Comparison of ENCODE assay signal across 8 mouse cellular contexts in the genomic region with DNA sequence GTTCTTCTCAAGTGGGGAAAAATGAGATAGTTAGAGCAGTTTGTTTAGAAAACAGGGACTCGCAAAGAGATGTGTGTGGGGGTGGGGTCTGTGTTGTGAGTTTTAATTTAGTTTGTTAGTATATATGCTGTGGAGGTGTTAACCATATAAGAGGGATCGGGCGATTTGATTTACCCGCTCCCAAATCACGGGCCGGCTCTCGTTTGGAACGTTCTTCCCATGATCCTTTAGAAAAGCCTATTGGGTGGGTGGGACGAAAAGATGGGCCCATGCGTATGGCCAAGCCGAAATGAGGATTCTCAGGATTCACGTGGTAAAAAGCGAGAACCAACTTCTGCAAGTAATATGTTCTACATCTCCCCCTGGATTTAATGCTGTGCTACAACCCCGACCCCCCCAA. TPM values are rescaled to one million over a fixed set of nuclear protein-coding genes. Genes with fewer than 3 reads are reported as not detected.
DNase-seq lines count a peak whose midpoint lies in the region; ATAC-seq and TF ChIP-seq lines count a peak whose summit lies in the region.

No protein-coding gene starts in this region.

- peaks cover 32% of the 10 kb centered on the region for H3K36me3 ChIP-seq in limb, embryonic 14.5 days (ENCODE audit: control insufficient read depth, insufficient read depth, low read length)
- H3K36me3 ChIP-seq in neural tube, embryonic 14.5 days (ENCODE audit: control insufficient read depth, insufficient read depth, low read length): 0 out of 2 replicates have a peak, but pooled peaks cover 4% of the 10 kb centered on the region

- WGBS in limb, embryonic 14.5 days: under 1% methylated on average over 14 of the region's 14 CpGs
- WGBS in neural tube, embryonic 14.5 days: 1% methylated on average over 14 of the region's 14 CpGs

- no peaks in the 10 kb centered on the region for H3K9me3 ChIP-seq in limb, embryonic 14.5 days (ENCODE audit: control insufficient read depth, low read length)
- H3K9me3 ChIP-seq in neural tube, embryonic 14.5 days (ENCODE audit: control insufficient read depth, low read length): no peaks in the 10 kb centered on the region

- DNase-seq in frontal cortex, adult 2 months (ENCODE audit: extremely low spot score in 1 of 2, low spot score in 1 of 2): peak; percentile 28 to 68
- no peak for DNase-seq in frontal cortex, postnatal 36 days (ENCODE audit: low spot score in 2 of 2)
- DNase-seq in urinary bladder, postnatal 25 days (ENCODE audit: low spot score): peak; percentile 20
- no peak for DNase-seq in urinary bladder, adult 18-20 months (ENCODE audit: low spot score in 2 of 2)
- DNase-seq in forelimb bud, embryonic 11.5 days (ENCODE audit: low read depth, low spot score): peak; percentile 68
- DNase-seq in limb, embryonic 14.5 days (ENCODE audit: low spot score): peak; percentile 67
- DNase-seq in yolk sac, embryonic 10.5 days (ENCODE audit: low spot score): no peak

- no peak for TF ChIP-seq POLR2A in limb, embryonic 14.5 days (IDR thresholded peaks at IDR 0.05; ENCODE audit: borderline replicate concordance, extremely low read depth, insufficient read depth, insufficient read length)

- H3K4me3 ChIP-seq in limb, embryonic 14.5 days (replicated peaks; ENCODE audit: low read length): peak overlapping the region; percentile 79
- peak overlapping the region; percentile 84 for H3K4me3 ChIP-seq in neural tube, embryonic 14.5 days (ENCODE audit: low read depth, low read length)

- peak overlapping the region; percentile 90 for H3K27ac ChIP-seq in limb, embryonic 14.5 days (replicated peaks; ENCODE audit: low read depth, low read length)
- H3K27ac ChIP-seq in neural tube, embryonic 14.5 days (ENCODE audit: low read depth, low read length): peak overlapping the region; percentile 93

- H3K27me3 ChIP-seq in limb, embryonic 14.5 days (ENCODE audit: control insufficient read depth, insufficient read depth, low read length): no peaks in the 10 kb centered on the region
- H3K27me3 ChIP-seq in neural tube, embryonic 14.5 days (ENCODE audit: control insufficient read depth, insufficient read depth, low read length): no peaks in the 10 kb centered on the region

- peak overlapping the region; percentile 56 for H3K4me2 ChIP-seq in limb, embryonic 14.5 days (replicated peaks; ENCODE audit: low read depth, low read length, severe bottlenecking)
- peak overlapping the region; percentile 55 for H3K4me2 ChIP-seq in neural tube, embryonic 14.5 days (ENCODE audit: low read depth, low read length)

- ATAC-seq in limb, embryonic 14.5 days (ENCODE audit: low FRiP score, low read depth): peak; percentile 34
- ATAC-seq in neural tube, embryonic 14.5 days (ENCODE audit: low read depth): peak; percentile 57

- H3K9ac ChIP-seq in limb, embryonic 14.5 days (ENCODE audit: low read depth, low read length, severe bottlenecking): peak overlapping the region; percentile 84
- H3K9ac ChIP-seq in neural tube, embryonic 14.5 days (replicated peaks; ENCODE audit: low read depth, low read length): peak overlapping the region; percentile 82

- H3K4me1 ChIP-seq in limb, embryonic 14.5 days (ENCODE audit: control insufficient read depth, insufficient read depth, low read length): peaks cover 12% of the 10 kb centered on the region; the same call in 1 of the 2 replicates
- peaks cover 7% of the 10 kb centered on the region; the same call in 1 of the 2 replicates for H3K4me1 ChIP-seq in neural tube, embryonic 14.5 days (ENCODE audit: control insufficient read depth, insufficient read depth, low read length)

RNA-seq across cellular contexts. Expression of gene Nepro, which starts 0.7 kb away (rescaled TPM):
- polyA plus RNA-seq in frontal cortex, adult 2 months (2012; rRNA removed): 3.2 and 3.9 TPM in 2 replicates
- polyA plus RNA-seq in limb, embryonic 14.5 days (2012; rRNA removed): 10.6 and 13.0 TPM in 2 replicates
- polyA plus RNA-seq in limb, embryonic 14.5 days (2014; fragmentation: Nextera tagmentation; extraction: Ambion mirVana): 7.9 and 8.1 TPM in 2 replicates
- 5.4 and 6.1 TPM in 2 replicates for polyA plus RNA-seq in neural tube, embryonic 14.5 days (2014; fragmentation: Nextera tagmentation; extraction: Ambion mirVana)

RNA-seq across cellular contexts. Expression of gene Gtpbp8, which starts 21.3 kb away (rescaled TPM):
- 18.3 and 18.9 TPM in 2 replicates for polyA plus RNA-seq in frontal cortex, adult 2 months (2012; rRNA removed)
- polyA plus RNA-seq in limb, embryonic 14.5 days (2012; rRNA removed): 12.1 and 12.5 TPM in 2 replicates
- polyA plus RNA-seq in limb, embryonic 14.5 days (2014; fragmentation: Nextera tagmentation; extraction: Ambion mirVana): 27.2 and 28.4 TPM in 2 replicates
- 42.3 and 44.9 TPM in 2 replicates for polyA plus RNA-seq in neural tube, embryonic 14.5 days (2014; fragmentation: Nextera tagmentation; extraction: Ambion mirVana)

RNA-seq across cellular contexts. Expression of gene Cd200r1, which starts 40.7 kb away (rescaled TPM):
- polyA plus RNA-seq in frontal cortex, adult 2 months (2012; rRNA removed): 0.32 and 0.46 TPM in 2 replicates
- polyA plus RNA-seq in limb, embryonic 14.5 days (2012; rRNA removed): 0.86 and 1.1 TPM in 2 replicates
- 2.7 and 2.8 TPM in 2 replicates for polyA plus RNA-seq in limb, embryonic 14.5 days (2014; fragmentation: Nextera tagmentation; extraction: Ambion mirVana)
- polyA plus RNA-seq in neural tube, embryonic 14.5 days (2014; fragmentation: Nextera tagmentation; extraction: Ambion mirVana): 0.29 and 0.41 TPM in 2 replicates

Comparison
In these comparisons a context has a peak if more than half of its experiments do, and no peak if none do; other contexts are left out.
1. DNase-seq: peak in frontal cortex, adult 2 months (2 of 2), urinary bladder, postnatal 25 days (single experiment), forelimb bud, embryonic 11.5 days (single experiment) and limb, embryonic 14.5 days (single experiment); none in frontal cortex, postnatal 36 days (0 of 2), urinary bladder, adult 18-20 months (0 of 2) and yolk sac, embryonic 10.5 days (single experiment).